Mouse (Mus musculus) erythroblast, embryonic 14.5 days (primary cell): ENCODE results near the gene Micu1.

Source experiments
- GATA1 ChIP-seq: IDR thresholded peaks from 2 replicates; pipeline ENCODE4 v1.6.1; 2012; ENCODE audit warnings: low read length, inconsistent platforms, mixed read lengths
- TAL1 ChIP-seq: IDR thresholded peaks from 3 replicates; pipeline ENCODE4 v1.6.1; 2012; ENCODE audit warnings: low read length, inconsistent platforms, mixed read lengths

DNA sequence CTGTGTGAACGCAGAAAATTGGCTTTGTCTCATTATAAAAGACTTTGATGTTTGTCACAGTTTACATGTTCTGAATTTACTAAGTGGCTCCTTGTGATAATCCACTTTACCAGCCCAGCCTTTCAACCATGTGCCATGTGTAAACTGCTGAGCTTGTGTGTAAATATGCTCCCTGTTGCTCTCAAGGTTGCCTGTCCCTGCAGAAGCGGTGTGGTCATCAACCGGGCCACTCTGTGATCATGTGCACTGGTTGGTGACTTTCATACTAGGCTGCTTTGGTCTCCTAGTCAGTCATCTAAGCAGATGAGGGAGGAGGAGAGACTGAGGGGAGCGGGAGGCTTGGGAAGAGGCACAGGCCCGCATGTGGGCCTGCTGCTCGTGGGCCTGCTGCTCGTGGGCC, 45.1 kb downstream of the Micu1 start:
- TF ChIP-seq TAL1 (no peak), GATA1 (no peak)
